Mouse (Mus musculus) heart, embryonic 15.5 days (tissue): Measurements from ENCODE around the gene Rcn3. TPM values are rescaled to one million over a fixed set of nuclear protein-coding genes. Genes with fewer than 3 reads are reported as not detected.
"Not testable (repeated sequence)": the region's sequence is repeated elsewhere in the genome, so short reads cannot be mapped to it uniquely, and the experiment has no call there.

Experiments
- ATAC-seq: fragments of 200-750 bp; cut with Nextera tagmentation; replicated peaks from 2 replicates; pipeline ENCODE4 v1.8.0; 2017; ENCODE audit warnings: low read depth, moderate TSS enrichment; ENCODE audit not compliant: insufficient number of reproducible peaks, insufficient read depth, low FRiP score
- H3K27ac ChIP-seq: fragments of 300-500 bp; sonication (generic); 2 replicates; pipeline ENCODE4 v1.5.1; 2015; ENCODE audit warnings: mild to moderate bottlenecking, inconsistent platforms
- H3K27me3 ChIP-seq: fragments of 300-500 bp; sonication (generic); 2 replicates; pipeline ENCODE4 v1.6.1; 2015; ENCODE audit warnings: inconsistent platforms
- H3K36me3 ChIP-seq: fragments of 300-500 bp; sonication (generic); 2 replicates; pipeline ENCODE4 v1.6.1; 2015; ENCODE audit warnings: mild to moderate bottlenecking, inconsistent platforms
- H3K4me1 ChIP-seq: fragments of 300-500 bp; sonication (generic); replicated peaks from 2 replicates; pipeline ENCODE4 v1.6.1; 2015; ENCODE audit warnings: inconsistent platforms
- H3K4me2 ChIP-seq: fragments of 300-500 bp; sonication (generic); 2 replicates; pipeline ENCODE4 v1.6.1; 2015; ENCODE audit warnings: inconsistent platforms, mild to moderate bottlenecking, moderate library complexity
- H3K4me3 ChIP-seq: fragments of 300-500 bp; sonication (generic); 2 replicates; pipeline ENCODE4 v1.5.1; 2015; ENCODE audit warnings: mild to moderate bottlenecking, inconsistent platforms
- H3K9ac ChIP-seq: fragments of 300-500 bp; sonication (generic); 2 replicates; pipeline ENCODE4 v1.6.1; 2015; ENCODE audit warnings: mild to moderate bottlenecking, inconsistent platforms
- H3K9me3 ChIP-seq: fragments of 300-500 bp; sonication (generic); replicated peaks from 2 replicates; pipeline ENCODE4 v1.6.1; 2016; ENCODE audit warnings: inconsistent platforms
- WGBS: fragments of 180-500 bp; shearing (Covaris S2); methylation state at CpG from one replicate; pipeline ENCODE4 v1.1.7; 2015; ENCODE audit warnings: mixed read lengths; 5-methylcytosine and 5-hydroxymethylcytosine counted together
- polyA plus RNA-seq: library from polyadenylated mRNA; unstranded; fragments of >200 nt; fragmentation: Nextera tagmentation; extraction: Ambion mirVana; gene quantifications from 2 replicates; pipeline ENCODE4 v1.2.1, GENCODE M21; 2015

The Rcn3 gene
- polyA plus RNA-seq, 1 experiment from 2014 or later: 223 TPM

- 16% methylated on average over 12 of the region's 12 CpGs for WGBS
- H3K27me3 ChIP-seq: no peaks in the 10 kb centered on the region
- H3K4me1 ChIP-seq: peaks cover 50% of the 10 kb centered on the region
- H3K9me3 ChIP-seq: no peaks in the 10 kb centered on the region
- H3K27ac ChIP-seq: peak overlapping the region; percentile 82
- no peak for ATAC-seq
- H3K36me3 ChIP-seq: peaks cover 74% of the 10 kb centered on the region
- H3K4me3 ChIP-seq: peak overlapping the region; percentile 85
- peak overlapping the region; percentile 75 for H3K4me2 ChIP-seq
- peak overlapping the region; percentile 94 for H3K9ac ChIP-seq
Measured at GRCm38 (mm10) chr7:45123186-45123570, 31.2 kb upstream of the Rcn3 start.

GRCm38 (mm10) chr7:45122561-45123185 lies 30.7 kb upstream of the Rcn3 start:
- Histone ChIP-seq H3K27me3 (no peaks in the 10 kb centered on the region), H3K27ac (peak overlapping the region; percentile 82; the same call in 1 of the 2 replicates), H3K9me3 (no peaks in the 10 kb centered on the region), H3K36me3 (peaks cover 74% of the 10 kb centered on the region), H3K4me2 (peak overlapping the region; percentile 75), H3K4me1 (peaks cover 50% of the 10 kb centered on the region), H3K4me3 (peak overlapping the region; percentile 85), H3K9ac (peak overlapping the region; percentile 94)
- 79% methylated on average over 15 of the region's 15 CpGs for WGBS
- ATAC-seq: no peak

- Histone ChIP-seq H3K4me1 (peaks cover 44% of the 10 kb centered on the region), H3K27me3 (no peaks in the 10 kb centered on the region), H3K9me3 (no peaks in the 10 kb centered on the region), H3K9ac (peak overlapping the region; percentile 36; the same call in 1 of the 2 replicates), H3K4me2 (peak overlapping the region; percentile 37), H3K36me3 (peaks cover 68% of the 10 kb centered on the region), H3K27ac (peak overlapping the region; percentile 40), H3K4me3 (peak overlapping the region; percentile 12; the same call in 1 of the 2 replicates)
- ATAC-seq: no peak
Measured at GRCm38 (mm10) chr7:45121966-45122365, 29.9 kb upstream of the Rcn3 start.

GRCm38 (mm10) chr7:45121404-45121803 lies 29.4 kb upstream of the Rcn3 start:
- WGBS: 45% methylated on average over 8 of the region's 8 CpGs
- ATAC-seq: no peak
- Histone ChIP-seq H3K27ac (peak overlapping the region; percentile 40), H3K9ac (no peak overlapping the region; the same call in 1 of the 2 replicates), H3K4me2 (peak overlapping the region; percentile 37), H3K4me3 (peak overlapping the region; percentile 12; the same call in 1 of the 2 replicates), H3K27me3 (no peaks in the 10 kb centered on the region), H3K36me3 (peaks cover 62% of the 10 kb centered on the region), H3K4me1 (peaks cover 39% of the 10 kb centered on the region), H3K9me3 (no peaks in the 10 kb centered on the region)

GRCm38 (mm10) chr7:45119780-45120709 lies 28.0 kb upstream of the Rcn3 start:
- Histone ChIP-seq H3K4me2 (no peak overlapping the region), H3K36me3 (peaks cover 48% of the 10 kb centered on the region), H3K4me3 (no peak overlapping the region), H3K9me3 (no peaks in the 10 kb centered on the region), H3K27me3 (no peaks in the 10 kb centered on the region), H3K9ac (no peak overlapping the region), H3K4me1 (peaks cover 28% of the 10 kb centered on the region), H3K27ac (no peak overlapping the region)
- no peak for ATAC-seq
- WGBS: 75% methylated on average over 5 of the region's 5 CpGs

- no peak for ATAC-seq
- Histone ChIP-seq H3K4me1 (peaks cover 26% of the 10 kb centered on the region), H3K27me3 (no peaks in the 10 kb centered on the region), H3K9me3 (no peaks in the 10 kb centered on the region), H3K36me3 (peaks cover 43% of the 10 kb centered on the region), H3K4me3 (no peak overlapping the region), H3K4me2 (no peak overlapping the region), H3K9ac (no peak overlapping the region), H3K27ac (no peak overlapping the region)
- WGBS: 85% methylated on average over 6 of the region's 6 CpGs
Measured at GRCm38 (mm10) chr7:45118336-45118735, 26.3 kb upstream of the Rcn3 start.

GRCm38 (mm10) chr7:45117566-45117965 lies 25.5 kb upstream of the Rcn3 start:
- no peak overlapping the region for H3K4me2 ChIP-seq
- ATAC-seq: no peak
- no peaks in the 10 kb centered on the region for H3K27me3 ChIP-seq
- no peak overlapping the region for H3K9ac ChIP-seq
- WGBS: 79% methylated on average over 8 of the region's 8 CpGs
- peaks cover 37% of the 10 kb centered on the region for H3K36me3 ChIP-seq
- no peak overlapping the region for H3K4me3 ChIP-seq
- H3K9me3 ChIP-seq: no peaks in the 10 kb centered on the region
- peaks cover 21% of the 10 kb centered on the region for H3K4me1 ChIP-seq
- H3K27ac ChIP-seq: no peak overlapping the region

GRCm38 (mm10) chr7:45113476-45113875 lies 21.5 kb upstream of the Rcn3 start:
- H3K4me2 ChIP-seq: no peak overlapping the region
- no peaks in the 10 kb centered on the region for H3K36me3 ChIP-seq
- H3K9ac ChIP-seq: no peak overlapping the region
- no peaks in the 10 kb centered on the region for H3K27me3 ChIP-seq
- ATAC-seq: no peak
- H3K4me1 ChIP-seq: peaks cover 8% of the 10 kb centered on the region
- 22% methylated on average over 2 of the region's 2 CpGs for WGBS
- no peak overlapping the region for H3K27ac ChIP-seq
- H3K9me3 ChIP-seq: no peaks in the 10 kb centered on the region
- H3K4me3 ChIP-seq: no peak overlapping the region

- H3K4me1 ChIP-seq: peaks cover 8% of the 10 kb centered on the region
- no peaks in the 10 kb centered on the region for H3K9me3 ChIP-seq
- no peaks in the 10 kb centered on the region for H3K27me3 ChIP-seq
- no peak for ATAC-seq
- 46% methylated on average over 3 of the region's 3 CpGs for WGBS
- no peaks in the 10 kb centered on the region for H3K36me3 ChIP-seq
- H3K9ac ChIP-seq: no peak overlapping the region
- H3K4me3 ChIP-seq: no peak overlapping the region
- H3K4me2 ChIP-seq: no peak overlapping the region
- H3K27ac ChIP-seq: no peak overlapping the region
Measured at GRCm38 (mm10) chr7:45112529-45112928, 20.5 kb upstream of the Rcn3 start.

GRCm38 (mm10) chr7:45111940-45112339 lies 19.9 kb upstream of the Rcn3 start:
- peaks cover 8% of the 10 kb centered on the region for H3K4me1 ChIP-seq
- no peak overlapping the region for H3K4me2 ChIP-seq
- no peaks in the 10 kb centered on the region for H3K27me3 ChIP-seq
- H3K36me3 ChIP-seq: no peaks in the 10 kb centered on the region
- no peak overlapping the region for H3K27ac ChIP-seq
- no peak overlapping the region for H3K4me3 ChIP-seq
- ATAC-seq: no peak
- whole genome bisulfite sequencing: 73% methylated on average over 2 of the region's 2 CpGs
- H3K9me3 ChIP-seq: no peaks in the 10 kb centered on the region
- no peak overlapping the region for H3K9ac ChIP-seq

GRCm38 (mm10) chr7:45110089-45110488 lies 18.1 kb upstream of the Rcn3 start:
- not testable (repeated sequence) for H3K4me3 ChIP-seq, H3K4me2 ChIP-seq, H3K27me3 ChIP-seq, ATAC-seq, H3K9ac ChIP-seq, H3K4me1 ChIP-seq, H3K27ac ChIP-seq, H3K9me3 ChIP-seq, H3K36me3 ChIP-seq
- 83% methylated on average over 4 of the region's 4 CpGs for WGBS
